ENCODE assay signal across 18 mouse cellular contexts in the genomic region with DNA sequence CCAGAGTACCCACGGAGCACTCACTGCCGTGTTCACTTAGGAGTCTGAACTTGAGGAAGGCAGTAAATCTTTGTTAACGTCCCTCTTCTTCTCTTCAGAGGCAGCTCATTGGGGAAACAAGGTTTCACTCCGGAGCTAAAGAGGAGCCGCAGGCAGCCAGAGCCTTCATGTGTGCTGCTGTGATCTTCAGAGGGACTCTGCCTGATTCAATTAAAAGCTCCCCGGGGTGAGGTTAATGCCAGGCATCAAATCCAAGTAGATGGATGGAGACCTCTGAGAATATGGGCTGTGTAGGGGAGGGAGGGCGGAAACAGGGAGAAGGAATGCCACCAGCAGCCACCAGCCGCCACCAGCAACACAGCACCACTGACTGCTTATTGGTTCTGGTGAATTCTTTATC.
"Had no signal": no experiment of that assay in that cellular context is flagged by ENCODE, and none has a peak within 500 bp of the region (broad histone marks: within the 10 kb centered on the region; RNA-seq: fewer than 3 reads in every experiment).

No protein-coding gene starts in this region.

- H3K9me3 ChIP-seq: kidney, embryonic 15.5 days; lung, embryonic 15.5 days; stomach, embryonic 15.5 days had no signal

- H3K4me2 ChIP-seq: kidney, embryonic 15.5 days; limb, embryonic 12.5 days; liver, embryonic 13.5 days; lung, embryonic 15.5 days; stomach, embryonic 15.5 days had no signal

- H3K4me3 ChIP-seq: kidney, embryonic 15.5 days; left cerebral cortex, adult 2 months; limb, embryonic 12.5 days; liver, embryonic 13.5 days; lung, embryonic 15.5 days; megakaryocyte, embryonic 14.5 days; stomach, embryonic 15.5 days had no signal

- DNase-seq: kidney, adult 2 months; kidney, postnatal 25 days; liver; liver, embryonic 13.5 days; liver, postnatal 0 days; lung, postnatal 14 days; right cerebral cortex, postnatal 14 days; thymus, adult 2 months; thymus, postnatal 25 days had no signal

- H3K9ac ChIP-seq: kidney, embryonic 15.5 days; limb, embryonic 12.5 days; liver, embryonic 13.5 days; liver, postnatal 0 days; lung, embryonic 15.5 days; stomach, embryonic 15.5 days had no signal

- H3K4me1 ChIP-seq: liver, embryonic 13.5 days had no signal

- H3K36me3 ChIP-seq: kidney, embryonic 15.5 days; limb, embryonic 12.5 days; liver, embryonic 13.5 days; lung, embryonic 15.5 days; stomach, embryonic 15.5 days had no signal

- H3K27ac ChIP-seq: kidney, embryonic 15.5 days; left cerebral cortex, adult 2 months; limb, embryonic 12.5 days; liver, embryonic 13.5 days; lung, embryonic 15.5 days; macrophage; stomach, embryonic 15.5 days had no signal

- H3K27me3 ChIP-seq: stomach, embryonic 15.5 days had no signal

- ATAC-seq: intestine, embryonic 16.5 days; liver, postnatal 0 days; midbrain, embryonic 16.5 days had no signal
